Mouse (Mus musculus) lung, postnatal 0 days (tissue): ENCODE data around the gene Vil1.

Experiments
- CTCF ChIP-seq: IDR thresholded peaks from 2 replicates; pipeline ENCODE4 v1.5.1; 2016; ENCODE audit warnings: antibody characterized with exemption, mild to moderate bottlenecking
- EP300 ChIP-seq: IDR thresholded peaks from 2 replicates; pipeline ENCODE4 v1.6.1; 2016; ENCODE audit warnings: antibody characterized with exemption, mild to moderate bottlenecking, control low read depth

DNA sequence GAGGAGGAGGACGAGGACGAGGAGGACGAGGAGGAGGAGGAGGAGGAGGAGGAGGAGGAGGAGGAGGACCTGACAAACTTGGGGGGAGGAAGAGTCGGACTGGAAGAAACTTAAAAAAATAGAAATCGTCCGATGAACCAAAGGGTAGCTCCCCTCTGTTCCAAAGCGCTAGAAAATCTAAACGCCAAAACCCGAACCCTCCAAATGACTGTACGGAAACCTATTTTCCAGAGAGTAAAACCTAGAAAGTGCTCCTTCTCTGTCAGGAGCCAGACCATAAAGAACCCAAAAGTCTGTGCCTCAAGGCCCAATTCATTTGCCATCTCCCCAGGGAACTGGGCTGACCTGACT lies 22.8 kb upstream of the Vil1 start:
- TF ChIP-seq CTCF, result no peak
- no peak for TF ChIP-seq EP300
